Mouse (Mus musculus): ENCODE results near the gene Nap1l1.
"Not testable (repeated sequence)": the region's sequence is repeated elsewhere in the genome, so short reads cannot be mapped to it uniquely, and the experiment has no call there.

Gene Nap1l1

DNA sequence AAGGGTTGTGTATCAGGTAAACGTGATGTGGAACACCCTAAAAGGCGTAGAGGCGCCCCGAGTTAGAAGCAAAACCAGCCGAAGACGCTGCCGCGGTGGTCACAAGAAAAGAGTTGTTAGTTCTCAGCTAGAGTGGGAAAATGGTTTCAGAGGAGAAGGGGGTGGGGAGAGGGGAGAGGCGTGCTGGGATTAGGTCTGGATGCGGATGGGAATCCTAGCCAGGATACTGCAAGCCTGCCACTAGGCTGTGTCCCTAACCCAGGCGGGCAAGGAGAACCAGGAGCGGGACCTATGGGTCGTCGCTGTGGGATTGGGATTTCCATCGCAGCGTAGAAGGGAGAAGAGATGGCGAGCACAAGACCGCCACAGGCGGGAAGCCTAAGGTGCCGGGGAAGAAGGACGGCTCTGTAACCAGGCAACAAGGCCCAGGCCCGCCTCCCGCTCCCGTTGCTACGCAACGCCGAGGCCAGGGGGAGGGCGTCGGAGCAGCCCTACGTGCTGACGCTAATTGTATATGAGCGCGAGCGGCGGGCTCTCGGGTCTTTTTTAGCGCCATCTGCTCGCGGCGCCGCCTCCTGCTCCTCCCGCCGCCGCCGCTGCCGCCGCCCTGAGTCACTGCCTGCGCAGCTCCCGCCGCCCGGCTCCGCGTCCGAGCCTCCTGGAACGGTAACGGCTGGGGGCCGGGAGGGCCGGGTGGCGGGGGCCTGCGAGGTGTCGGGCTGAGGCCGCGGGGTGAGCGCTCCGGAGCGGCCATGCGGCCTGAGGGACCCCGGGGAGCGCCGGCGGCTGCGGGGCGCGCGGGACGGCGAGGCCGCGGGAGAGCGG is at the start of gene Nap1l1:
Gene Nap1l1, plus strand, starts transcription at position 538 of the 825 bp plus-strand sequence.
- peak; percentile 98 for DNase-seq

DNA sequence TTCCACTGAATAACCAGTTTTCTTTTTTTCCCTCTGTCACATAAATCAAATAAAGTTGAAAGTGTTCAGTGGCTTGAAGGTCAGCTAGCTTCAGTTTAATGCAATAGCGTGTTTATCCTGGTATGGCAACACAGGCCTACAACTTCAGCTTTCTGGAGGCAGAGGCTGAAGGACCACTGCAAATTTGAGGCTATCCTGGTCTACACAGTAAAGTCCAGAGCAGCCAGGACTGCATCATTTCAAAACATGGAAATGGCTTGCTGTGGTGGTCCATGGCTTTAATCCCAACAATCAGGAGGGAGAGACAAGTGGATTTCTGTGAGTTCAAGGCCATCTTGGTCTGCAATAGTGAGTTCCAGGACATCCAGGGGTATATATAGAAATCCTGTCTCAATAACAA is 46.5 kb upstream of the Nap1l1 start:
- no peak for DNase-seq

GRCm38 (mm10) chr10:111433502-111433901 is 39.5 kb upstream of the Nap1l1 start:
- DNase-seq = no peak

- no peak for DNase-seq
Observed at GRCm38 (mm10) chr10:111441034-111441440, 32.0 kb upstream of the Nap1l1 start.

- DNase-seq = no peak
Observed at GRCm38 (mm10) chr10:111444199-111444598, 28.8 kb upstream of the Nap1l1 start.

- no peak for DNase-seq
Observed at GRCm38 (mm10) chr10:111445939-111446671, 26.9 kb upstream of the Nap1l1 start.

- not testable (repeated sequence) for DNase-seq
Observed at GRCm38 (mm10) chr10:111446672-111447008, 26.4 kb upstream of the Nap1l1 start.

- not testable (repeated sequence) for DNase-seq
Observed at GRCm38 (mm10) chr10:111449662-111450061, 23.4 kb upstream of the Nap1l1 start.

GRCm38 (mm10) chr10:111451683-111452322 is 21.2 kb upstream of the Nap1l1 start:
- DNase-seq = no peak

GRCm38 (mm10) chr10:111452426-111452825 is 20.6 kb upstream of the Nap1l1 start:
- no peak for DNase-seq

GRCm38 (mm10) chr10:111454698-111455308 is 18.2 kb upstream of the Nap1l1 start:
- DNase-seq = no peak

DNA sequence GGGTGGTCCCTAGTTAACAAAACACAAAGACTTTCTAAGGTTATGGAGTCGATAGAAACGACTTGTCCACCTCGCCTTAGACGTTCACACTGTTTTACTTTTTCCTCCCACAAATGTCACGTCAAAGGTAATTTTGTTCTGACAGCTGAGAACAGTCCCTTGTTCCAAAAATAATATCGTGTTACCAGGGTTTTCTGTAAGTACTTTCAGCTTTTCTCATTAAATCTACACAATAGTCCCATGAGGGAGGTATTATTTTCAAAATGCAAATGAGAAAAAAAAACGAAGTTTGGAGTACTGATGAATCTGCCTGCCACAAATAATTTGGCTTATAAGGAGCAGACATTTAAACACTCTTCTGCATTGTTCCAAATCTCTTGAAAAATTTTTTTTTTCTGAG is 14.9 kb upstream of the Nap1l1 start:
- DNase-seq = no peak

- no peak for DNase-seq
Observed at GRCm38 (mm10) chr10:111459040-111459439, 14.0 kb upstream of the Nap1l1 start.

DNA sequence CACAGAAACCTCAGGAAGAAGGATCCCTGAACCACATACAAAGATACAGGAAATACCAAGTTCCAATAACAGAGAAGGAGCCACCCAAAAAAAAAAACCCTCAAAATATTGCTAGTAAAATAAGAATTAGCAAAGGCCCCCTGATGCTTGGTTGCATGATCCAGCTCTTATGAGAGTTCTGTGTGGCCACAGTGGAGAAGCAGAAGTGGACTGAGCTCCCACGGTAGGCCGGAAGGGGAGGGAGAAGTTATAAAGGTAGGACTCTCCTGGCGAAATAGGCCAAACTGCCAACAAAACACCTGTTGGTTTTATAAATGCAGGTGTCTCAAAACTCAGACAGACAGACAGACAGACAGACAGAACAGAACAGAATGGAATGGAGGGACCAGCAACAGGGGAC is 13.1 kb upstream of the Nap1l1 start:
- DNase-seq = no peak

DNA sequence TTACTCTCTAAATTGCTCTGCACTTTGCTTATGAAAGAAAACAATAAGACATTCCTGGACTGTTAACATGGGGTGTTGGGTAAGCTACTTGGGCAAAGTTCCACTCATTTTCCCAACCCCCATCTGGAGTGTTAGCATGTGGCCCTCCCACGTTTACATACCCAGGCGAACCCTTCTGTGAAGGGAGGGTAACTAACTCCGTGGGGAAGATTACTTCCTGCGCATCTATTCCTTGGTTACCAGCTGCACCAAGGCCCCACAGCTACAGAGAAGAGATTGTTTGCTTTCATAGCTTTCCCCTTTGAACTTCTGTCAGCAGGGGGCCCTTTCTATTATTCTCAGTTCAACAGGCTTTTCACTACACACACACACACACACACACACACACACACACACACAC is 12.6 kb upstream of the Nap1l1 start:
- peak; percentile 42 to 43 for DNase-seq

GRCm38 (mm10) chr10:111464833-111465232 is 8.2 kb upstream of the Nap1l1 start:
- DNase-seq = no peak

DNA sequence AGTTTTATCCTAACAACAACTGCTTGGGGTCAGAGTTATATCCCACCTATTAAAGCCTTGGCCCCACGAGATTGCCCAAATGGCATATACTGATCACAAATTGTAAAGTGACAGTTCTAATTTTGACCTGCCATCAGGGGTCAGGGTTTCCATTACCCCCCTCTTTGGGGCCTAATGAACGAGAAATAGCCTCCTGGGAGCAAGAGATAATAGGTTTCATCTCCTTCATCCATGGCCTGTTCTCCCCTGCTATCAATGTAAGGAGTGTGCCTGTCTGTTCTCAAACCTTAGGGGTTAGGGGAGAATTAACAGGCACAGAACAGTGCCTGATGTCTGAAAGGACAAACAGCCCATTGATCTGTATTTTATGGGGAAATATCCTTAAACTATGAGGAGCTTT is 7.6 kb upstream of the Nap1l1 start:
- DNase-seq = no peak

- peak in 1 of 2 experiments; percentile 9 for DNase-seq
Observed at GRCm38 (mm10) chr10:111471166-111471565, 1.9 kb upstream of the Nap1l1 start.

DNA sequence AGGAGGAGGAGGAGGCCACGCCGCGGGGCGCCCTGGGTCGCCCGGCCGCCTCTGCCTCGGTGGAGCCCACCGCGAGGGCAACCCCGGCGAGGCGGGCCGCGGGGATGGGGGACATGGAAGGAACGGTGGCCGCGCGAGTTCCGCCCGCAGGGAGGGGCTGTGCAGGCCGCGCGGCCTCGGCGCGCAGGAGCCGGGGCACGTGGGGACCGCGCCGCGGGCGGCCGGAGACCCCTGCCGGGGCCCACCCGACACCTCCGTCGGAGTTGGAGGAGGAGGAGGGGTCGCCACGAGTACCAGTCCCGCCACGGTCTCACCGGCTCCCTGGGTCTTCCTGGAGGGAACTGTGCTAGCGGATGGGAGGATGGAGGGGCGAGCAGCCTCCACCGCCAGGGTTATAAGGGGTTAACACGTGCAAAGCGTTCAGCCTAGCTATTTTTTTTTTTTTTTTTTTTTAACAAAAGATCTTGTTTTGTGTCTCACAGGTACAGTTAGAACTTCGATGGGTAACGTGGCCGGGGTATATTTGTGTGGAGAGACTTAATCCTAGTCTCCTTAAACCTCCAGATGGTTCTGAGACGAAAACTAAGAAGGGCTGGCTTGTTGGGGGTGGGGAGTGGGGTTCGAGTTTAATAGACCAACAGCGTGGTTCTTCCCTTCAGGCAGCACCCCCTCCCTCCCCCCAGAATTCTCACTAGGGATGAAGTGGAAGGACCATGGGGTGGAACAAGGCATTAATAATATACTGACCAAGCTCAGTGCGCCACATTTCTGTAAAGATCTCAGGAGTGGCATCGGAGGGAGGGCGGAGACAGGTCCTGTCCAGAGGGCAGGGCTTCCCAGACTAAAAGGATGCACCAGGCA is 718 bp downstream of the Nap1l1 start:
- DNase-seq = peak; percentile 67 to 69

- DNase-seq = no peak
Observed at GRCm38 (mm10) chr10:111476301-111476700, 3.3 kb downstream of the Nap1l1 start.

DNA sequence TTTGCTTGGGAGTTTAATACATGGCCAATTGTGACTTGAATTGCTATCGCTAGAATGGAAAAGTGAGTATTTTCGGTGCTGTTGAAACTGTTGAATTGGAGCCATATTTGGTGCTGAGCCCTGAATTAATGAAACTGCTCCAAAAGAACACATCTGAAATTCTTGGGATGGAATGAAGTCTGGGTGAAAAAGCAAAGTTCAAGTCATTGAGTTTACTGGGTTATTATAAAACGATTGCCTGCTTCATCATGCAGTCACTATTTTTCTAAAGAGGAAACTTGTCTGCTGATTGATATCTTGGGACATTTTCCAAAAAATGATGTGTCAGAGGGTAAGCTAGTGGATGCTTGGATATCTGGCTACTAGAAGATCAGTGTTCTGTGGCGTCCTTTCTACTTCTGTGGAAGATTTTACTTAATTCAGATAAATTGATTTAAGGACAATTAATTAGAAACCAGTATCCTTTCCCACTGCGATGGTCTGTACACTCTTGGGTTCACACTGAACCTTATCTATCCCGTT is 4.0 kb downstream of the Nap1l1 start:
- DNase-seq = no peak

DNA sequence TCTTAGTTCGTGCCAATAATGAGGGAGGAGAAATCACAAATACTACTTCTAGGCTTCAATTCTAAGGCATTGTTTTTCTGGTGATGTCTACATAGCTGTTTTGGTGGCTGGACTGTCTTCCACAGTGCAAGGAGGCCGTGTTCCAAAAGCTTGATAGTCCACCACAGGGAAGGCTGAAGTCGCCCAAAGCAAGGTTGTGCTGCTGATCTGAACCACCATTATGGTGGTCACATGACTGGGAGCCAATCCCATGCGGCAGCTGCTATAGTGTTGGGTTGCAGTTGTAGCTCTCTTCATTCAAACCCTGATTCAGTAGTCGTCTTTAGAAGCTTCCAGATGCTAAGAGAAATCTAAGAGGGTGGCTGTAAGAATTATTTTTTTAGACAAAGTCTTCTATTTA is 6.6 kb downstream of the Nap1l1 start:
- no peak for DNase-seq

Data from lung, postnatal 4 days (tissue).